20 mouse cellular contexts compared by ENCODE assay signal in genomic region chr4:128419988-128420617, GRCm38 (mm10).
DNase-seq lines count a peak whose midpoint lies in the region; ATAC-seq and TF ChIP-seq lines count a peak whose summit lies in the region.
"Had no signal": no experiment of that assay in that cellular context is flagged by ENCODE, and none has a peak within 500 bp of the region (broad histone marks: within the 10 kb centered on the region; RNA-seq: fewer than 3 reads in every experiment).

No protein-coding gene starts in this region.

- ATAC-seq in forebrain, embryonic 16.5 days = peak; percentile 77
- ATAC-seq: activated CD4-positive, CD25-positive, alpha-beta regulatory T cell, adult 4 months; inflammation-experienced regulatory T-cells, adult 6 months; Patski had no signal

- TF ChIP-seq CTCF in brain, embryonic 14.5 days (IDR thresholded peaks at IDR 0.05; ENCODE audit: borderline replicate concordance, extremely low read depth, insufficient read depth, insufficient read length) = no peak

- H3K4me2 ChIP-seq in forebrain, embryonic 16.5 days (ENCODE audit: low read length) = no peak overlapping the region

- TF ChIP-seq POLR2A in brain, embryonic 14.5 days (IDR thresholded peaks at IDR 0.05; ENCODE audit: borderline replicate concordance, extremely low read depth, insufficient read depth, insufficient read length, poor library complexity, severe bottlenecking) = no peak

- H3K27me3 ChIP-seq in heart, embryonic 10.5 days (ENCODE audit: insufficient read depth, poor library complexity, severe bottlenecking) = no peaks in the 10 kb centered on the region
- H3K27me3 ChIP-seq in forebrain, embryonic 16.5 days (replicated peaks; ENCODE audit: control insufficient read depth, insufficient read depth, low read length) = no peaks in the 10 kb centered on the region
- H3K27me3 ChIP-seq: Patski had no signal

- WGBS in heart, embryonic 10.5 days = 65% methylated on average over 7 of the region's 7 CpGs
- WGBS in forebrain, embryonic 16.5 days = 29% methylated on average over 7 of the region's 7 CpGs

- H3K4me3 ChIP-seq in heart, embryonic 10.5 days = no peak overlapping the region
- no peak overlapping the region for H3K4me3 ChIP-seq in forebrain, embryonic 16.5 days (replicated peaks; ENCODE audit: low read length)
- H3K4me3 ChIP-seq: heart, adult 2 months had no signal

- H3K4me1 ChIP-seq in heart, embryonic 10.5 days = peaks cover 10% of the 10 kb centered on the region
- peaks cover 16% of the 10 kb centered on the region for H3K4me1 ChIP-seq in forebrain, embryonic 16.5 days (replicated peaks; ENCODE audit: control insufficient read depth, insufficient read depth, low read length)

- H3K9me3 ChIP-seq in heart, embryonic 10.5 days = no peaks in the 10 kb centered on the region
- no peaks in the 10 kb centered on the region for H3K9me3 ChIP-seq in forebrain, embryonic 16.5 days (ENCODE audit: control insufficient read depth, low read length)

- H3K27ac ChIP-seq in heart, embryonic 10.5 days = no peak overlapping the region
- peak overlapping the region; percentile 30; the same call in 1 of the 2 replicates for H3K27ac ChIP-seq in forebrain, embryonic 16.5 days (ENCODE audit: low read length)
- H3K27ac ChIP-seq: heart, adult 2 months had no signal

- no peak overlapping the region for H3K9ac ChIP-seq in forebrain, embryonic 16.5 days (replicated peaks; ENCODE audit: low read depth, low read length)

- no peaks in the 10 kb centered on the region for H3K36me3 ChIP-seq in heart, embryonic 10.5 days
- H3K36me3 ChIP-seq in forebrain, embryonic 16.5 days (ENCODE audit: control insufficient read depth, insufficient read depth) = no peaks in the 10 kb centered on the region; the same call in 1 of the 2 replicates

- DNase-seq in heart, embryonic 10.5 days (ENCODE audit: low spot score) = peak; percentile 79
- no peak for DNase-seq in heart, adult 11 months
- DNase-seq in brain, embryonic 14.5 days (ENCODE audit: low read depth) = peak; percentile 86
- peak; percentile 50 for DNase-seq in mesoderm, embryonic 11.5 days (ENCODE audit: low read depth, low spot score)
- DNase-seq in Muller cell, postnatal 12 days (ENCODE audit: inconsistent ontology term) = no peak
- no peak for DNase-seq in MN1 (ENCODE audit: low spot score)
- DNase-seq: adrenal gland, postnatal 25 days; cerebellum, adult 9-10 months; gastrocnemius, postnatal 10 days; heart, adult 2 months; heart, postnatal 10 days; kidney, adult 8-10 months; liver; lung, adult 2 months; lung, postnatal 36 days; thymus, postnatal 4 days had no signal

Comparison
In these comparisons a context has a peak if more than half of its experiments do, and no peak if none do; other contexts are left out.
1. DNase-seq: peak in heart, embryonic 10.5 days (single experiment), brain, embryonic 14.5 days (single experiment) and mesoderm, embryonic 11.5 days (single experiment); none in heart, adult 11 months (single experiment), Muller cell, postnatal 12 days (single experiment) and MN1 (single experiment).